Mouse (Mus musculus) retina, postnatal 7 days (tissue): ENCODE data around the gene Ctbp2.

ENCODE experiments used
- DNase-seq: peaks from one replicate; pipeline ENCODE4 v3.0.0-alpha.2; 2012; ENCODE audit warnings: low read depth, low spot score

The Ctbp2 gene

GRCm38 (mm10) chr7:133008663-133009062 lies 115.5 kb downstream of the Ctbp2 start:
- no peak for DNase-seq

DNA sequence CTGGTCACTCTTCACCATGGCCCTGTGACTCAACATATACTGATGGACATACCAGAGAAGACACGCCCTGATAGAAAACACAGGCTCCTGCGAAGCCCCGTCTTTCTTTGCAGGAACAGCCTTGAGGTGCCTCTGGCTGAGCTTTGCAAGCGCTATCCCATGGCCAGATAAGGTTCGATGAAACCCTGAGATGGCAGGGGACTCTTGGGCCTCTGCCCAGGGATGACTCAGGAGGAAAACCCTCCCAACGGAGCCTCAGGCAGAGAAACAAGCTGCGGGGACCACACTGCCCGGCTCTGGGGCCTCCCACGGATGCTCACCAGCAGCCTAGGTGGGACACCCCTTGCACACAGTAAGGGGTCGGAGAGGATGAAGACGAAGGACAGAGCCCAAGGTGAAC lies 116.8 kb downstream of the Ctbp2 start:
- DNase-seq, result no peak

DNA sequence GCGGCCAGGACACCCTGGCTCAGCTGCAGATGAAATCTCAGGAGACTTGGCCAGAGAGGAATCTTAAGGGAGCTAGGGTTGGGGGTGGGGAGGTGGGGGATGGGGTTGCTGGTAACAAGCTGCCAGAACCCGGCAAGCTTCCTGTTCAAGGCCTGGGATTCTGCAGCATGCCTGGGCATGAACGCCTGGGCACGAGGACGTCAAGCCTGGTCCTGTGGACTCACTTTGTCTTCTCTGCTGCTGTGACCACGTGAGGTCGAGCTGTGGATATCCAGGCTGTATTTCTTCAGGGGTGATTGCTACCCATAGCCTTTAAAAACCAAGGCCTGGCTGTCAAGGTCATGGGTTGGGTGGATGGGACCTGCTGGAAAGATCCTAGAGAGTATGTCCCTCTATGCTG lies 118.4 kb downstream of the Ctbp2 start:
- no peak for DNase-seq

- DNase-seq, result peak; percentile 72
Observed at GRCm38 (mm10) chr7:133003421-133003820, 120.7 kb downstream of the Ctbp2 start.

- no peak for DNase-seq
Observed at GRCm38 (mm10) chr7:133002271-133002670, 121.9 kb downstream of the Ctbp2 start.

GRCm38 (mm10) chr7:133001388-133001787 lies 122.8 kb downstream of the Ctbp2 start:
- no peak for DNase-seq

- DNase-seq, result no peak
Observed at GRCm38 (mm10) chr7:132999061-132999460, 125.1 kb downstream of the Ctbp2 start.

DNA sequence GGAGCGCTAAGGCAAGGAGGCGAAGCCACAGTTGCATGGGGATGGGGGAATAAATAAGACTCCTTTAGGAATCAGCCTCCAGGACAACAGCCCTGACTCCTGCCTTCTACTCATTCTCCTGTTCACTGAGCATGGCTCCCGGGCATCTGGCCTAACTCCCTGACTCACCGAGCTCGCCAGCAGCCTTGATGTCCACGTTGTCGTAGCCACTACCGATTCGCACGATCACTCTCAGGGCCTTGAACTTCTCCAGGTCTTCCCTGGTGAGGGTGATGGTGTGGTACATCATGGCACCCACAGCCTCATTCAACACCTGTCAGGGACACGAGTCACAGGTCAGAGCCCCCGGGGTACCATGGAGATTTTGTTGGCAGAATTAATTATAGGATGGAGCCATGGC lies 125.5 kb downstream of the Ctbp2 start:
- DNase-seq, result no peak

GRCm38 (mm10) chr7:132996391-132996790 lies 127.8 kb downstream of the Ctbp2 start:
- DNase-seq, result no peak

DNA sequence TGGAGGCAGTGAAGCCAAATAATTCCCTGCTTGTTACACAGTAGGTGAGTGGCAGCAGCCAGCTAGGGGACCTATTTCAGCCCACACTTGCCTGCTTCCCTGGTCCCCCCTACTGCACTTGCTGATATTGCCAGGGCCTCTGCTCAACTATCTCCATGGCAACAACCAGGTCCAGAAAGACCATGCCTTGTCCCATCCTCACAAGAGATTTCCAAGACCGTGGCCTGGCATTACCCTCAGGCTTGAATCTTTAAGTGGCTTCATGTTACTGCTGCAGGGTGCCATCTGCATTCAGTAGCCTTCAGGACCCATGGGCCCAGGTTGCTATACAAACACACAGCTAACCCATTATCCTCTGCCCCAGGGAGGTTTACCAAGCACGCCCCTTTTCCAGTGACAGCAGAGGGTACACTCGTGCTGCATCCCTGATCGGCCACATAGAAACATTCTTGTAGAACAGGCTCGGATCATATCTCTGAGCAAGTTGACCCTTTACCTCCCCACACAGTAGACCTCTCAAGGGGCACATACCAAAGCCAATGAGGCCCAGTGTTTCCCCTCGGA lies 129.4 kb downstream of the Ctbp2 start:
- no peak for DNase-seq

- DNase-seq, result no peak
Observed at GRCm38 (mm10) chr7:132994120-132994519, 130.0 kb downstream of the Ctbp2 start.

GRCm38 (mm10) chr7:132992967-132993615 lies 131.1 kb downstream of the Ctbp2 start:
- DNase-seq, result no peak

GRCm38 (mm10) chr7:132991240-132991900 lies 132.8 kb downstream of the Ctbp2 start:
- no peak for DNase-seq

- no peak for DNase-seq
Observed at GRCm38 (mm10) chr7:132989839-132990238, 134.3 kb downstream of the Ctbp2 start.

DNA sequence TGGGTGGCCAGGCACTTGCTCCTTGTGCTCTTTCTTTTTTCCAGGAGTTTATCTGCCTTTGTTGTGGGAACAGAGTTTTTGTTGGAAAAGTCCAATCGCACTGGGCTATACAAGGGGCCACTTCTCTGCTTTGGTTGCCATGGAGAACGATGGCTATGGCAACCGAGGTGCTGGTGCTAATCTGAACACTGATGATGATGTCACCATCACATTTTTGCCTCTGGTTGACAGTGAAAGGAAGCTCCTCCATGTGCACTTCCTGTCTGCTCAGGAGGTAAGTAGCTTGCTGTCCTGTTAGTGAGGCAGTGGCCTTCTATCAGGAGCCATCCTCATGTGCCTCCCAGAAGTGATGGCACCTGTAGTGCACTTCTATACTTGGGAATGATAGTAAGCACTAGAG lies 141.5 kb downstream of the Ctbp2 start:
- DNase-seq, result no peak

DNA sequence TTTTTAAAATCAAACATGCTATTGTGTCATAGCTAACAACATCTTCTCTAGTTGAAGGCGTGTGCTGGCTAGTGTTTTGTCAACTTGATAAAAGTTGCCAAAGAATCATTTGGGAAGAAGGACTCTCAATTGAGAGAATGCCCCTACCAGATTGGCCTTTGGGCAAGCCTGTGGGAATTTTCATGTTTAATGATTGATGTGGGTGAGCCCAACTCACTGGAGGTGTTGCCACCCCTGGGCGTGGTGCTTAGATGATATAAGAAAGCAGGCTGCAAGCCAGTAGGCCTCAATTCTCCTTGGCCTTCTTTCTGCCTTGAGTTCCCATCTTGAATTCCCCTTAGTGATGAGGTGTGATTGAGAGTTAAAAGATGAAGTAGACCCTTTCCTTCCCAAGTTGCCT lies 146.2 kb downstream of the Ctbp2 start:
- DNase-seq, result no peak

DNA sequence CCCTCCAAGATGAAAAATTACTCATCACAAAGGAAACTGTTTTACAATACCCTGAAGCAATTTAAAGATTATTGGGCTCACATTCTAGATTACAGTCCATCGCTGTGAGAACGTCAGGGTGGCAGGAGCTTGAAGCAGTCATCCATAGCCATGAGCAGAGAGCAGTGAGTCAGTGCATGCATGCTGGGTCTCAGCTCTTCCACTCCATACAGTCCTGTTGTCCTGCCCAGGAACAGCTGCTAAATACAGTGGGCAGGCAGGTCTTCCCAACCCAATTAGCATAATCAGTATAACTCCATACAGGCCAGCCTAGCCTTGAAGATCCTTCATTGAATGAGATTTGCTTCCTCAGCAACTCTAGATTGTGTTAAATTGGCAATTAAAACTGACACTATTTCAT lies 148.1 kb downstream of the Ctbp2 start:
- no peak for DNase-seq

- no peak for DNase-seq
Observed at GRCm38 (mm10) chr7:132972079-132972478, 152.1 kb downstream of the Ctbp2 start.

GRCm38 (mm10) chr7:132965707-132966106 lies 158.4 kb downstream of the Ctbp2 start:
- DNase-seq, result no peak

DNA sequence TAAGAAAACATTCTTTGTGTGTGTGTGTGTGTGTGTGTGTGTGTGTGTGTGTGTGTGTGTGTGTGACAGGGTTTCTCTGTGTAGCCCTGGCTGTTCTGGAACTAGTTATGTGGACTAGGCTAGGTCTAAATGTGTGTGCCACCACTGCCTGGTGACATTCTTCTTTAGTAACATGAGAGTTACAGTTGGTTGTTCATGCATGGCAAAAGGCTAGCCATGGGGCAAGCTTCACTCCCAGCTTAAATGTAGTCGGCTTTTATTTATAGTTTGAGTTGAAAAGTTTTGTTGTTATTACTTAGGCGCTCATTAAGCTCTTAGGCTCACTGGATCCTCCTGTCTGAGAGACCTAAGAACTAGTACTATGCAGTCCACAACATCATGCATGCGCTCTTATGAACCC lies 159.8 kb downstream of the Ctbp2 start:
- no peak for DNase-seq

- DNase-seq, result no peak
Observed at GRCm38 (mm10) chr7:132950613-132951012, 173.5 kb downstream of the Ctbp2 start.

DNA sequence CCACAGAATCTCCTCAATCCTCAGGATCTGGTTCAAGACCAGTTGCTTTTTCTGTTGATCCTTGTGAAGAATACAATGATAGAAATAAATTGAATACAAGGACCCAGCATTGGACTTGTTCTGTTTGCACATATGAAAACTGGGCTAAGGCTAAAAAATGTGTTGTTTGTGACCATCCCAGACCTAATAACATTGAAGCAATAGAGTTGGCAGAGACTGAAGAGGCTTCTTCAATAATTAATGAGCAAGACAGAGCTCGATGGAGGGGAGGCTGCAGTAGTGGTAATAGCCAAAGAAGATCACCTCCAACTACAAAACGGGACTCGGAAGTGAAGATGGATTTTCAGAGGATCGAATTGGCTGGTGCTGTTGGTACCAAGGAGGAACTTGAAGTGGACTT lies 174.2 kb downstream of the Ctbp2 start:
- DNase-seq, result no peak

- DNase-seq, result no peak
Observed at GRCm38 (mm10) chr7:132940569-132940968, 183.6 kb downstream of the Ctbp2 start.
